ENCODE assay signal across 19 mouse cellular contexts in the genomic region with DNA sequence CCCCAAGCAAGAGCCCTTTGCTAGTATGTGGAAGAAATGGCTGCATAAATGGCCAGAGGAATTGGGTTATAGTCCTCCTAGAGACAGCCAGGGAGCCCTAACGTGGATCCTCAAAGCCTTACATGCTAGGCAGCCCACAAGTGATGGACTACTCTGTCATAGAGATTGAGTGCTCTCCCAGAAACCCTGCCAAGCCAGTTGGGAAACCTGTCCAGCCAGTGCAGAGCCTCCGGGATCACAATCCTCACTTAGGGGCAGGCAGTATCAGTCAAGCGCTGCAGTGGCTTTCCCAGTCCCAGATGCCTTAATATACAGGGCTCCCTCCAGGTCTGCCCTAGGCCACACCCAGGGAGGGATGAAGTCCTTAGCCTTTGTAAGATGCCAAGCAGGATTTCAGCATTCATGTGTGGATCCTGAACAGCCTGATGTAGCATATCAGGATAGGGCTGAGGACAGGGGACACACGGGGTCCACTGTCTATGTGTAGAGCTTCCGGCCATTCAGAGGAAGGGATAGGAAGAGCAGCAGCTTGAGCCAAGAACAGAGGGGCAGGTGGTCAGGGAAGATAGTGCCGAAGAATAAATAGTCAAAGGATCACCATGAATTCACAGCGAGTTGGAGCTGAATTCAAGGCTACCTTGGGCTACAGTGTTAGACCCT. TPM values are rescaled to one million over a fixed set of nuclear protein-coding genes. Genes with fewer than 3 reads are reported as not detected.
DNase-seq lines count a peak whose midpoint lies in the region; ATAC-seq lines count a peak whose summit lies in the region.
"Had no signal": no experiment of that assay in that cellular context is flagged by ENCODE, and none has a peak within 500 bp of the region (broad histone marks: within the 10 kb centered on the region; RNA-seq: fewer than 3 reads in every experiment).

No protein-coding gene starts in this region.

- H3K4me1 ChIP-seq in intestine, embryonic 14.5 days (replicated peaks; ENCODE audit: control insufficient read depth, insufficient read depth, low read length): 0 out of 2 replicates have a peak, but pooled peaks cover 3% of the 10 kb centered on the region
- H3K4me1 ChIP-seq in intestine, embryonic 16.5 days (ENCODE audit: control insufficient read depth, insufficient read depth, low read length): no peaks in the 10 kb centered on the region
- 0 out of 2 replicates have a peak, but pooled peaks cover 8% of the 10 kb centered on the region for H3K4me1 ChIP-seq in embryonic facial prominence, embryonic 10.5 days
- H3K4me1 ChIP-seq in limb, embryonic 10.5 days: peaks cover 4% of the 10 kb centered on the region; the same call in 1 of the 2 replicates
- H3K4me1 ChIP-seq: forebrain, embryonic 13.5 days had no signal

- 70% methylated on average over 7 of the region's 7 CpGs for WGBS in intestine, embryonic 14.5 days
- 68% methylated on average over 7 of the region's 7 CpGs for WGBS in intestine, embryonic 16.5 days
- 80% methylated on average over 7 of the region's 7 CpGs for WGBS in embryonic facial prominence, embryonic 10.5 days
- 85% methylated on average over 7 of the region's 7 CpGs for WGBS in limb, embryonic 10.5 days

- no peak for ATAC-seq in intestine, embryonic 14.5 days (replicated peaks; ENCODE audit: low FRiP score, low TSS enrichment, low read depth)
- ATAC-seq in intestine, embryonic 16.5 days: no peak
- ATAC-seq: forebrain, embryonic 13.5 days; hindbrain, embryonic 16.5 days had no signal

- no peak overlapping the region for H3K27ac ChIP-seq in intestine, embryonic 14.5 days (ENCODE audit: low read depth)
- H3K27ac ChIP-seq in intestine, embryonic 16.5 days (ENCODE audit: low read length): no peak overlapping the region
- no peak overlapping the region for H3K27ac ChIP-seq in embryonic facial prominence, embryonic 10.5 days (replicated peaks)
- no peak overlapping the region for H3K27ac ChIP-seq in limb, embryonic 10.5 days
- H3K27ac ChIP-seq: forebrain, embryonic 13.5 days; gastrocnemius, adult 2 months; heart, adult 2 months had no signal

- H3K4me3 ChIP-seq in intestine, embryonic 14.5 days (ENCODE audit: low read depth, low read length): no peak overlapping the region
- H3K4me3 ChIP-seq in intestine, embryonic 16.5 days (ENCODE audit: low read length): no peak overlapping the region
- no peak overlapping the region for H3K4me3 ChIP-seq in embryonic facial prominence, embryonic 10.5 days
- H3K4me3 ChIP-seq in limb, embryonic 10.5 days: no peak overlapping the region
- H3K4me3 ChIP-seq: forebrain, embryonic 13.5 days; gastrocnemius, adult 2 months; heart, adult 2 months; limb, embryonic 15.5 days had no signal

- H3K4me2 ChIP-seq in intestine, embryonic 14.5 days (ENCODE audit: low read length): no peak overlapping the region
- H3K4me2 ChIP-seq in intestine, embryonic 16.5 days (ENCODE audit: low read depth, low read length): no peak overlapping the region
- H3K4me2 ChIP-seq: forebrain, embryonic 13.5 days; limb, embryonic 15.5 days had no signal

- H3K27me3 ChIP-seq in intestine, embryonic 14.5 days (replicated peaks; ENCODE audit: control insufficient read depth, insufficient read depth, low read length): no peaks in the 10 kb centered on the region
- H3K27me3 ChIP-seq in intestine, embryonic 16.5 days (replicated peaks; ENCODE audit: control insufficient read depth, insufficient read depth, low read length): no peaks in the 10 kb centered on the region
- no peaks in the 10 kb centered on the region for H3K27me3 ChIP-seq in embryonic facial prominence, embryonic 10.5 days (replicated peaks; ENCODE audit: low read depth, poor library complexity, severe bottlenecking)
- no peaks in the 10 kb centered on the region for H3K27me3 ChIP-seq in limb, embryonic 10.5 days (ENCODE audit: low read depth, poor library complexity, severe bottlenecking)
- H3K27me3 ChIP-seq: forebrain, embryonic 13.5 days; limb, embryonic 15.5 days had no signal

- DNase-seq in intestine, embryonic 14.5 days (ENCODE audit: low spot score): peak; percentile 55
- DNase-seq in embryonic facial prominence, embryonic 10.5 days (ENCODE audit: low spot score): peak; percentile 53
- DNase-seq in limb, embryonic 10.5 days (ENCODE audit: low spot score): peak; percentile 44
- DNase-seq in lung, postnatal 4 days: peak; percentile 22 to 41
- DNase-seq in right cerebral cortex, postnatal 4 days: no peak
- DNase-seq in kidney, postnatal 36 days: no peak
- DNase-seq: cerebellum, postnatal 25 days; gastrocnemius, adult 2 months; heart, adult 2 months; heart, postnatal 10 days; kidney, adult 9 months; thymus, adult 2 months had no signal

- H3K36me3 ChIP-seq in intestine, embryonic 14.5 days (ENCODE audit: control insufficient read depth, insufficient read depth, low read length): no peaks in the 10 kb centered on the region
- H3K36me3 ChIP-seq in intestine, embryonic 16.5 days (ENCODE audit: control insufficient read depth, insufficient read depth, low read length): no peaks in the 10 kb centered on the region
- no peaks in the 10 kb centered on the region for H3K36me3 ChIP-seq in embryonic facial prominence, embryonic 10.5 days (replicated peaks)
- no peaks in the 10 kb centered on the region for H3K36me3 ChIP-seq in limb, embryonic 10.5 days
- H3K36me3 ChIP-seq: limb, embryonic 15.5 days had no signal

- no peaks in the 10 kb centered on the region for H3K9me3 ChIP-seq in intestine, embryonic 14.5 days (ENCODE audit: control insufficient read depth, low read length)
- no peaks in the 10 kb centered on the region for H3K9me3 ChIP-seq in intestine, embryonic 16.5 days (ENCODE audit: control insufficient read depth, low read length)
- H3K9me3 ChIP-seq in embryonic facial prominence, embryonic 10.5 days: no peaks in the 10 kb centered on the region
- no peaks in the 10 kb centered on the region for H3K9me3 ChIP-seq in limb, embryonic 10.5 days (replicated peaks)
- H3K9me3 ChIP-seq: forebrain, embryonic 13.5 days; limb, embryonic 15.5 days had no signal

- no peak overlapping the region for H3K9ac ChIP-seq in intestine, embryonic 14.5 days (ENCODE audit: low read length)
- H3K9ac ChIP-seq in intestine, embryonic 16.5 days (ENCODE audit: low read depth, low read length): no peak overlapping the region
- H3K9ac ChIP-seq: forebrain, embryonic 13.5 days; limb, embryonic 15.5 days had no signal

RNA-seq across cellular contexts. Expression of a gene that starts 27.0 kb away (rescaled TPM):
- 56.2 and 57.2 TPM in 2 replicates for polyA plus RNA-seq in intestine, embryonic 14.5 days (2014; fragmentation: Nextera tagmentation; extraction: Ambion mirVana)
- polyA plus RNA-seq in intestine, embryonic 16.5 days (2015; fragmentation: Nextera tagmentation; extraction: Ambion mirVana): 23.9 and 25.2 TPM in 2 replicates
- 40.8 and 49.9 TPM in 2 replicates for polyA plus RNA-seq in embryonic facial prominence, embryonic 10.5 days (2016; fragmentation: Nextera tagmentation; extraction: Ambion mirVana)
- 52.3 and 62.9 TPM in 2 replicates for polyA plus RNA-seq in limb, embryonic 10.5 days (2016; fragmentation: Nextera tagmentation; extraction: Ambion mirVana)

RNA-seq across cellular contexts. Expression of a gene that starts 41.0 kb away (rescaled TPM):
- polyA plus RNA-seq in intestine, embryonic 14.5 days (2014; fragmentation: Nextera tagmentation; extraction: Ambion mirVana): not detected in 2 replicates
- polyA plus RNA-seq in intestine, embryonic 16.5 days (2015; fragmentation: Nextera tagmentation; extraction: Ambion mirVana): not detected in 2 replicates
- polyA plus RNA-seq in embryonic facial prominence, embryonic 10.5 days (2016; fragmentation: Nextera tagmentation; extraction: Ambion mirVana): not detected in 2 replicates
- not detected in 2 replicates for polyA plus RNA-seq in limb, embryonic 10.5 days (2016; fragmentation: Nextera tagmentation; extraction: Ambion mirVana)
- polyA plus RNA-seq: C2C12; forebrain, embryonic 13.5 days; heart, adult 2 months; hindbrain, embryonic 16.5 days; limb, embryonic 15.5 days; midbrain, postnatal 0 days; neural tube, embryonic 11.5 days; thymus, adult 2 months had no signal

RNA-seq across cellular contexts. Expression of a gene that starts 58.1 kb away (rescaled TPM):
- not detected in 2 replicates for polyA plus RNA-seq in intestine, embryonic 14.5 days (2014; fragmentation: Nextera tagmentation; extraction: Ambion mirVana)
- not detected in 2 replicates for polyA plus RNA-seq in intestine, embryonic 16.5 days (2015; fragmentation: Nextera tagmentation; extraction: Ambion mirVana)
- 0.06 TPM in 1 of 2 replicates, not detected in the other for polyA plus RNA-seq in embryonic facial prominence, embryonic 10.5 days (2016; fragmentation: Nextera tagmentation; extraction: Ambion mirVana)
- not detected in 2 replicates for polyA plus RNA-seq in limb, embryonic 10.5 days (2016; fragmentation: Nextera tagmentation; extraction: Ambion mirVana)
- polyA plus RNA-seq: C2C12; forebrain, embryonic 13.5 days; heart, adult 2 months; hindbrain, embryonic 16.5 days; limb, embryonic 15.5 days; midbrain, postnatal 0 days; neural tube, embryonic 11.5 days had no signal

Comparison
In these comparisons a context has a peak if more than half of its experiments do, and no peak if none do; other contexts are left out.
1. DNase-seq: peak in intestine, embryonic 14.5 days (single experiment), embryonic facial prominence, embryonic 10.5 days (single experiment), limb, embryonic 10.5 days (single experiment) and lung, postnatal 4 days (2 of 2); none in right cerebral cortex, postnatal 4 days (single experiment) and kidney, postnatal 36 days (0 of 2).